Mouse (Mus musculus): ENCODE data around the gene Spata3. TPM values are rescaled to one million over a fixed set of nuclear protein-coding genes. Genes with fewer than 3 reads are reported as not detected.
A peak's percentile ranks its signal among the peaks of the same experiment; 100 is the strongest.

The Spata3 gene
- polyA plus RNA-seq, 1 experiment from 2014 or later = not detected

DNA sequence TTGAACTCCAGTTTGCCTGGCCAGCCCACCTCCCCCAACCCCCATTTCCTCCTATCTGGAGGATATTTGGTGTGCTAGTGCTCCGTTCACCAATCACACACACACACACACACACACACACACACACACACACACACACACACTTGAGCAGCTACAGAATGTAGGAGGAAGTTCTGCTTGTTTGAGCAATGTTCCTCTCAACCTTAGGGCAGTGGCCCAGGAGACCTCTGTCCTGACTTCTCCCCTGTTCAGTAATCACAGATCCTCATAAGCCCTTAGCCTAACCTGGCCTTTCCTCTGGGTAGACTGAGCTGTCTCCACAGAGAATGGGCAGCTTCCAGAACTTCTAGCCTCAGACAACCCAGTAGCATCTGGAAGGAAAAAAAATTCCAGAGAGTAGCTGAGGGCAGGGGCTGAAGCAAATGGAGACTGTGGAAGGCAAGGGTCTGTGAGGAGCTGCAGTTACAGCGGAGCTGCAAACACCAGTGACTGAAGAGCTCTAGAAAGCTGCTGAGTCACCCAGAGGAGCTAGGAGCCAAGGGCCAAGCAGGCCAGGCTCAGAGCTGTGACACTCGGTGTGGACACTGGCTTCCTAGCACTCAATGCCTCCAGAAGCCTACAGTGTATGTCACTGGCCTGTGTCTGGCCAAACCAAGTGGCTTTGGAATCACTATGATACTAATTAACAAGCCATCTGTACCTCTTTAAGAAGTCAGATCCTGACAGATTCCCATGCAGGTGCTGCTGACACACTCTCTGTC, 21.8 kb downstream of the Spata3 start:
- H3K9ac ChIP-seq (ENCODE audit: low read length) = no peak overlapping the region
- H3K27me3 ChIP-seq (ENCODE audit: control insufficient read depth, insufficient read depth, low read length) = no peaks in the 10 kb centered on the region
- H3K9me3 ChIP-seq (ENCODE audit: control insufficient read depth, low read length) = no peaks in the 10 kb centered on the region
- peak overlapping the region; percentile 74; the same call in 1 of the 2 replicates for H3K27ac ChIP-seq (replicated peaks)
- no peak for TF ChIP-seq EP300 (optimal IDR thresholded peaks at IDR 0.05)
- no peak for TF ChIP-seq CTCF (IDR thresholded peaks at IDR 0.05; ENCODE audit: low read depth)
- no peak overlapping the region for H3K4me3 ChIP-seq (ENCODE audit: low read depth, low read length)
- DNase-seq (ENCODE audit: low spot score) (peak; percentile 47), ATAC-seq (ENCODE audit: low FRiP score, low TSS enrichment) (peak; percentile 75)
- H3K4me2 ChIP-seq (replicated peaks; ENCODE audit: low read depth) = no peak overlapping the region
- 44% methylated on average over 3 of the region's 3 CpGs for WGBS
- no peaks in the 10 kb centered on the region for H3K36me3 ChIP-seq (ENCODE audit: control insufficient read depth, insufficient read depth, low read length)
- H3K4me1 ChIP-seq (replicated peaks; ENCODE audit: control insufficient read depth, insufficient read depth) = no peaks in the 10 kb centered on the region

DNA sequence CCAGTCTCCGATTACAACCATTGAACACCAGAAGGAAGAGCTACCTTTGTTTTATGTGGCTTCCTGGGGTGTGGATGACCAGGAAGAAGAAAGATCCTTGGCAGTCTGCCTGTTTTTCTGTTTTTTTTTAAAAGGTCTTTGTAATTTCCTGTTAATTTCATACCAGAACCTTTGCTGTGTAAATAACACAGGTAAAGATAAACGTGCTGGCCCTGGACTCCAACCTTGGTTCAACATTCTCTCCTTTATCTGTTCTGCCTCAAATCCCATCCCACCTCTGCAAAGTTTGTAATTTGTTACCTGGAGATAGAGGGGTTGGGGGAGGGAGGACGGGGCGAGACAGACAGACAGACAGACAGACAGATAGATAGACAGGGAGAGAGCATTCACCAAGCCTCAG, 23.5 kb downstream of the Spata3 start:
- H3K27me3 ChIP-seq (ENCODE audit: control insufficient read depth, insufficient read depth, low read length) = no peaks in the 10 kb centered on the region
- no peak overlapping the region for H3K4me2 ChIP-seq (replicated peaks; ENCODE audit: low read depth)
- DNase-seq (ENCODE audit: low spot score) (peak; percentile 45), ATAC-seq (ENCODE audit: low FRiP score, low TSS enrichment) (peak; percentile 73)
- H3K9ac ChIP-seq (ENCODE audit: low read length) = no peak overlapping the region
- H3K9me3 ChIP-seq (ENCODE audit: control insufficient read depth, low read length) = no peaks in the 10 kb centered on the region
- 43% methylated on average over 4 of the region's 4 CpGs for WGBS
- no peaks in the 10 kb centered on the region for H3K36me3 ChIP-seq (ENCODE audit: control insufficient read depth, insufficient read depth, low read length)
- H3K4me1 ChIP-seq (replicated peaks; ENCODE audit: control insufficient read depth, insufficient read depth) = no peaks in the 10 kb centered on the region
- no peak overlapping the region for H3K4me3 ChIP-seq (ENCODE audit: low read depth, low read length)
- no peak overlapping the region for H3K27ac ChIP-seq (replicated peaks)
- TF ChIP-seq CTCF (IDR thresholded peaks at IDR 0.05; ENCODE audit: low read depth) (no peak), EP300 (optimal IDR thresholded peaks at IDR 0.05) (no peak)

DNA sequence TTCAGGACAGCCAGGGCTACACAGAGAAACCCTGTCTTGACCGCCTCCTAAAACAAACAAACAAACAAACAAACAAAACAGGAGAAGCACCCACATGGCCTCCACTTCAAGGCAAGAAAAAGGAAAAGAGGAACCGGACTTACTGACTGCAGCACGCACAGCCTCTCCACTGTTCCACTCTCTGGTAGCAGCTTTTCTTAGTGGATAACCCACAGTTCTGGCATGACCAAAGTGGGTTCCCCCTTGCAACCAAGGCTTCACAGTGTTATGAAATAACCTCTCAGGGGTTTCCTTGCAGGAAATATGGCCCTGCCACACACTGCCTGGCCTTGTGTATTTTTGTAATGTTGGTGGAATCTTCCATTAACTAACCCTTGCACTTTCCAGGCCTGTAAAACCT, 24.2 kb downstream of the Spata3 start:
- Histone ChIP-seq H3K27me3 (ENCODE audit: control insufficient read depth, insufficient read depth, low read length) (no peaks in the 10 kb centered on the region), H3K9ac (ENCODE audit: low read length) (no peak overlapping the region), H3K4me2 (replicated peaks; ENCODE audit: low read depth) (no peak overlapping the region), H3K9me3 (ENCODE audit: control insufficient read depth, low read length) (no peaks in the 10 kb centered on the region), H3K4me3 (ENCODE audit: low read depth, low read length) (no peak overlapping the region), H3K4me1 (replicated peaks; ENCODE audit: control insufficient read depth, insufficient read depth) (no peaks in the 10 kb centered on the region), H3K36me3 (ENCODE audit: control insufficient read depth, insufficient read depth, low read length) (no peaks in the 10 kb centered on the region), H3K27ac (replicated peaks) (no peak overlapping the region)
- 85% methylated on average over 3 of the region's 3 CpGs for WGBS
- DNase-seq (ENCODE audit: low spot score) (no peak), ATAC-seq (ENCODE audit: low FRiP score, low TSS enrichment) (no peak)
- no peak for TF ChIP-seq CTCF (IDR thresholded peaks at IDR 0.05; ENCODE audit: low read depth)
- TF ChIP-seq EP300 (optimal IDR thresholded peaks at IDR 0.05) = no peak

DNA sequence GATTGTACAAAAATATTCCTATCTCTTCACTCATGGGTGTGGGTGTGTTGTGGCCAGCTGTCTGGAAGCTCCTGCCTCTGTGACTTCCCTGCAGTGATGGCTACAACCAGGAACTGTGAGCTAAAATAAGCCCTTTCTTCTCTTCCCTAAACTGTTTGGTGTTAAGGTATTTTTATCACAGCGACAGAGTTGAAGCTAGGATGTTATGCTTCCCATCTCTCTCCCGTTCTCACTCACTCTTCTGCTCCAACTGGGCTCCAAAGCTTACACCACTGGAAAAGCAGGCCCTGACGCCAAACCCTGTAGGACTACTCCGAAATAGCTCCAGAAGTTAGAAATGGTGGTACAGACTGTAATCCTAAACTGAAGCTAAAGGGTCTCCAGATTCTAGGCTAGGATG, 28.4 kb downstream of the Spata3 start:
- H3K4me1 ChIP-seq (replicated peaks; ENCODE audit: control insufficient read depth, insufficient read depth) = 0 out of 2 replicates have a peak, but pooled peaks cover 2% of the 10 kb centered on the region
- 65% methylated on average over 4 of the region's 4 CpGs for WGBS
- ATAC-seq (ENCODE audit: low FRiP score, low TSS enrichment) = no peak
- TF ChIP-seq EP300 (optimal IDR thresholded peaks at IDR 0.05) (no peak), CTCF (IDR thresholded peaks at IDR 0.05; ENCODE audit: low read depth) (no peak)
- no peak overlapping the region for H3K4me2 ChIP-seq (replicated peaks; ENCODE audit: low read depth)
- no peaks in the 10 kb centered on the region for H3K9me3 ChIP-seq (ENCODE audit: control insufficient read depth, low read length)
- no peak for DNase-seq (ENCODE audit: low spot score)
- H3K27ac ChIP-seq (replicated peaks) = no peak overlapping the region
- H3K36me3 ChIP-seq (ENCODE audit: control insufficient read depth, insufficient read depth, low read length) = no peaks in the 10 kb centered on the region
- H3K4me3 ChIP-seq (ENCODE audit: low read depth, low read length) = no peak overlapping the region
- H3K27me3 ChIP-seq (ENCODE audit: control insufficient read depth, insufficient read depth, low read length) = no peaks in the 10 kb centered on the region
- H3K9ac ChIP-seq (ENCODE audit: low read length) = no peak overlapping the region

GRCm38 (mm10) chr1:86045848-86046805, 29.5 kb downstream of the Spata3 start, which contains the start of gene 2810459M11Rik:
Gene 2810459M11Rik (plus strand): TSS chr1:86045863.
- 0 out of 2 replicates have a peak, but pooled peaks cover 2% of the 10 kb centered on the region for H3K4me1 ChIP-seq (replicated peaks; ENCODE audit: control insufficient read depth, insufficient read depth)
- peak within 1 kb of the TSS; percentile 60 for H3K9ac ChIP-seq (ENCODE audit: low read length)
- H3K9me3 ChIP-seq (ENCODE audit: control insufficient read depth, low read length) = no peaks in the 10 kb centered on the region
- peak within 1 kb of the TSS; percentile 92 for H3K4me2 ChIP-seq (replicated peaks; ENCODE audit: low read depth)
- no peaks in the 10 kb centered on the region for H3K27me3 ChIP-seq (ENCODE audit: control insufficient read depth, insufficient read depth, low read length)
- DNase-seq (ENCODE audit: low spot score) = peak; percentile 65
- TF ChIP-seq CTCF (IDR thresholded peaks at IDR 0.05; ENCODE audit: low read depth) = peak; percentile 7; the same call in 1 of the 2 replicates
- no peak for TF ChIP-seq EP300 (optimal IDR thresholded peaks at IDR 0.05)
- no peaks in the 10 kb centered on the region for H3K36me3 ChIP-seq (ENCODE audit: control insufficient read depth, insufficient read depth, low read length)
- peak within 1 kb of the TSS; percentile 51 for H3K4me3 ChIP-seq (ENCODE audit: low read depth, low read length)
- peak within 1 kb of the TSS; percentile 73 for H3K27ac ChIP-seq (replicated peaks)
- ATAC-seq (ENCODE audit: low FRiP score, low TSS enrichment) = peak; percentile 72
- under 1% methylated on average over 93 of the region's 110 CpGs for WGBS
